Mouse (Mus musculus) E14TG2a.4 (cell line): ENCODE measurements at regions not wholly inside any gene's neighbourhood (a gene's known extent, or its start where the extent isn't known, plus 50 kb on each side); places are given as distances from the start of the nearest gene placed in this dataset.

Experiments used
- H3K27me3 ChIP-seq: 2 replicates; pipeline ENCODE4 v1.6.1; 2014; ENCODE audit warnings: low read length, control low read depth; ENCODE audit not compliant: insufficient read depth
- H3K36me3 ChIP-seq: 2 replicates; pipeline ENCODE4 v1.6.1; 2014; ENCODE audit warnings: low read length, control low read depth; ENCODE audit not compliant: insufficient read depth
- H3K4me1 ChIP-seq: replicated peaks from 2 replicates; pipeline ENCODE4 v1.6.1; 2014; ENCODE audit warnings: low read depth, low read length, control low read depth
- H3K4me3 ChIP-seq: replicated peaks from 2 replicates; pipeline ENCODE4 v1.5.1; 2014; ENCODE audit warnings: mild to moderate bottlenecking, low read length
- H3K9me3 ChIP-seq: 2 replicates; pipeline ENCODE4 v1.6.1; 2014; ENCODE audit warnings: low read length, control low read depth
- CTCF ChIP-seq: conservative IDR thresholded peaks from 2 replicates; pipeline ENCODE4 v1.5.1; 2014; ENCODE audit warnings: low read length
- NANOG ChIP-seq: IDR thresholded peaks from 2 replicates; pipeline ENCODE4 v1.6.1; 2014; ENCODE audit warnings: borderline replicate concordance, low read length, mixed read lengths
- POU5F1 ChIP-seq: IDR thresholded peaks from 2 replicates; pipeline ENCODE4 v1.6.1; 2014; ENCODE audit warnings: low read length, borderline replicate concordance

GRCm38 (mm10) chr14:29784506-29784905 is 62.8 kb upstream of the Cacna2d3 start:
- Histone ChIP-seq H3K36me3 (no peaks in the 10 kb centered on the region), H3K27me3 (no peaks in the 10 kb centered on the region), H3K4me1 (no peaks in the 10 kb centered on the region), H3K9me3 (peaks cover 8% of the 10 kb centered on the region; the same call in 1 of the 2 replicates), H3K4me3 (no peak overlapping the region)
- TF ChIP-seq POU5F1, result no peak
- TF ChIP-seq NANOG, result no peak

- H3K9me3 ChIP-seq, result peaks cover 8% of the 10 kb centered on the region; the same call in 1 of the 2 replicates
- no peak overlapping the region for H3K4me3 ChIP-seq
- H3K36me3 ChIP-seq, result no peaks in the 10 kb centered on the region
- H3K27me3 ChIP-seq, result no peaks in the 10 kb centered on the region
- TF ChIP-seq CTCF (no peak), POU5F1 (no peak), NANOG (no peak)
- no peaks in the 10 kb centered on the region for H3K4me1 ChIP-seq
Observed at GRCm38 (mm10) chr14:29786431-29786830, 64.8 kb upstream of the Cacna2d3 start.

DNA sequence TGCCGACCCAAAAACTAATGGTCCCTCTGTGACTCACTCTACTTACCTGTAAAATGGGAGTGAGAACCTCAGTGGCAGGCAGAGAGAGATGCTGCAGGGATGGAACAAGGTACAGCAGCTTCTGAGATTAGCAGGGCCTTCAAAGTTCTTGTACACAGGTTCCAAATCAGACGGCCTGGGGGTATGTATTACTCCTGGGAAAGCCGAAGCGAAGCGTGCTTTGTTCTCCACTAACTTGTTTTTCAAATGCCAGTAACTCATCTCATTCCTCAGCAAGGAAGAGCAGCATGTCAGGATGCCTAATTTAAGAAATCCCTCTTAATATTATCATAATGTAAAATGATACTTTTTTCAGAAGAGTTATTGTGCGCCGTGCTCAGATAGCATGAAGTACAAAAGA is 66.1 kb upstream of the Cacna2d3 start:
- TF ChIP-seq CTCF (no peak), POU5F1 (no peak), NANOG (no peak)
- Histone ChIP-seq H3K36me3 (no peaks in the 10 kb centered on the region), H3K9me3 (peaks cover 8% of the 10 kb centered on the region; the same call in 1 of the 2 replicates), H3K4me3 (no peak overlapping the region), H3K4me1 (no peaks in the 10 kb centered on the region), H3K27me3 (0 out of 2 replicates have a peak, but pooled peaks cover 5% of the 10 kb centered on the region)

- Histone ChIP-seq H3K36me3 (no peaks in the 10 kb centered on the region), H3K4me1 (no peaks in the 10 kb centered on the region), H3K9me3 (peaks cover 8% of the 10 kb centered on the region; the same call in 1 of the 2 replicates), H3K27me3 (0 out of 2 replicates have a peak, but pooled peaks cover 6% of the 10 kb centered on the region), H3K4me3 (no peak overlapping the region)
- TF ChIP-seq POU5F1 (no peak), NANOG (no peak), CTCF (no peak)
Observed at GRCm38 (mm10) chr14:29788351-29788750, 66.7 kb upstream of the Cacna2d3 start.

DNA sequence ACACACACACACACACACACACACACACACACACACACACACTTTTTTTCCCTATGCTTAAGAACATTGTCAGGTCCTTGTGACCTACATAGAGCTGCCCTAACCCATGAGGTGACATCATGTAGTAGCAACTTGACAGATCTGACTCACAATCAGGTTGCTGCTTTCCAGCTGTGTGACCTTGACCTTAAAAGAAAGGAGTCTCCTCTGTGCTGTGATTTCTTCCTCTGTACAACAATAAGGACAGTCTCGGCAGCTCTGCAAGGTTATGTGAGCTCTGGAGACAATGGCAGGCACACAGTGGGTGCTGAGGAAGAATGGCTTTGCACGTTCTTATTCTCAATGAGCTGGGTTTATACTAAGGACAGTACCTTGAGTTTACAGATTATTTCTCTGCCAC is 73.7 kb upstream of the Cacna2d3 start:
- TF ChIP-seq NANOG, result peak; percentile 94
- no peak for TF ChIP-seq CTCF
- TF ChIP-seq POU5F1, result no peak
- Histone ChIP-seq H3K27me3 (peaks cover 9% of the 10 kb centered on the region), H3K4me1 (peaks cover 30% of the 10 kb centered on the region), H3K4me3 (no peak overlapping the region), H3K36me3 (no peaks in the 10 kb centered on the region), H3K9me3 (no peaks in the 10 kb centered on the region)

DNA sequence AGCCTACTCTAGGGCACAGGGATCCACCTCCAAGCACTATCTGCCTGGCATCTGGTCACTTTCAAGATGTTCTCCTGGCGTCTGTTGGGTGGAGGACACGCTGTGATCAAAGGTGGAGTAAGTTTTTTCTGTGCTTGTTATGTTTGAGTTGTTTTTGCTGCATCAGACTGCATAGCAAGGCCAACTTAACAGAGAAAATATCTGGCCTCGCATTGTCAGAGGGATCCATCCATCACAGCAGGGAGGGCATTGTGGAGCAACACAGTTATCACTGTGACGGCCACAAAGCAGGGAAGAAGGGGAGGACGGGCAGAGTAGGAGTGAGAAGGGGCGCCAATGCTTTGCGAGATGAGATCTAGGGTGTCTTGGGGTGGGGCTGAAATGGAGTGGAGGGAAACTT is 74.7 kb upstream of the Cacna2d3 start:
- Histone ChIP-seq H3K9me3 (no peaks in the 10 kb centered on the region), H3K36me3 (no peaks in the 10 kb centered on the region), H3K27me3 (peaks cover 9% of the 10 kb centered on the region), H3K4me3 (no peak overlapping the region), H3K4me1 (peaks cover 30% of the 10 kb centered on the region)
- TF ChIP-seq NANOG (no peak), POU5F1 (no peak), CTCF (no peak)

DNA sequence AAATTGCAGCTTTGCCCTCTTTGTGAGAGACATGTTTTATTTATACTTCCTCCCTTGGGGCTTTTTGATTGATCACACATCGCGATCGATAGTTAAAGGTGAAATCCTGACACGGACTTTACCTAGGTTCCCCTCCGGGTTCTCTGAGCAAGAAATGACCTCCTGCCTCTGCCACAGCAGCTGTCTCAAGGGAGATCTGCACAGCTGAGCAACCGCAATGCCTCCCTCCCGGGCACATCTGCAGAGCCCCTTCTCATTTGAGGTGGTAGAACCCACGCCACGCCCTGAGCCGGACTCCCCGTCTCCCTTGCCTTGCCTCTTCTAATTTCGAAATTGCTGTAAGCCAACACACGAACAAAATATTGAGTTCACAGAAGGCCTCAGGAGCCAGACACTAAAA is 78.2 kb upstream of the Cacna2d3 start:
- no peak for TF ChIP-seq POU5F1
- TF ChIP-seq CTCF, result no peak
- TF ChIP-seq NANOG, result no peak
- Histone ChIP-seq H3K36me3 (no peaks in the 10 kb centered on the region), H3K9me3 (no peaks in the 10 kb centered on the region), H3K4me1 (peaks cover 20% of the 10 kb centered on the region), H3K27me3 (peaks cover 3% of the 10 kb centered on the region; the same call in 1 of the 2 replicates), H3K4me3 (no peak overlapping the region)

DNA sequence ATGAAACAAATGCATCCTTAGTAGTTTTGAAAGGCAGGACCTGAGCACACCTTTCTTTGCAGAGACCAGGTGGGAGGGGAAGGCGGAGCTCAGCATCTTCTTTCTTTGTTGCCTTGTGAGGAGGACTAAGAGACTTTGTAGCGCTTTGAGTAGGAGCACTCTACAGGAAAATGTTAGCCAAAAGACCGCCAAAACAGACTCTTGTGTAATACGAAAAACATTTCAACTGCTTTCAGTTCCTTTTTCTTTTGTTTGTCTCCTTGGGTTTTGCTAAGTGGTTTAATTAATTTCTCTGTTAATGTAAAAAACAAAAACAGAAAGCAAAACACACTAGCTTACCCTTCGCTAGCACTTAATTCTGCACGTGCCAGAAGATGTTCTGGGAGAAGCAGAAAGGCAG is 83.6 kb upstream of the Cacna2d3 start:
- Histone ChIP-seq H3K36me3 (no peaks in the 10 kb centered on the region), H3K9me3 (no peaks in the 10 kb centered on the region), H3K27me3 (no peaks in the 10 kb centered on the region), H3K4me1 (peaks cover 8% of the 10 kb centered on the region; the same call in 1 of the 2 replicates), H3K4me3 (no peak overlapping the region)
- TF ChIP-seq NANOG (no peak), POU5F1 (no peak), CTCF (no peak)

DNA sequence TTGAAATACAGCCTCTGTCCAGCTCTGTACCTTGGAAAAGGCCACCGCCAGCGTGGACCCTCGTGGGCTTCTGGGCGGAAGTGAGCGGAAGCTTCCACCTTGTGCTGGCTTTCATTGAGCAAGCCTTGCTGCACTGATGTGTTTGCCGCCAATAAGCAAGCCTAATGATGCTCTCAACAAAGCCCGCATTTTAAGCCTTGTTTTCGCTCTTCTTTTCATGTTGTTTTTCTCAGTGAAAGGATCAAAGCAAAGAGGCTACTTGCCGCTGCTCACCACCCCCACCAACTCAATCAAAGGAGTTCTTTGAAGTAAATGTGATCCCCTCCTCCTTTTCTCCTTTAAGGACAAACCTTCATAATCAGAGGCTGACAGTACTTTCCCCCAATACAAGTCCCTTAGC is 86.2 kb upstream of the Cacna2d3 start:
- Histone ChIP-seq H3K4me3 (no peak overlapping the region), H3K9me3 (0 out of 2 replicates have a peak, but pooled peaks cover 4% of the 10 kb centered on the region), H3K4me1 (peaks cover 8% of the 10 kb centered on the region; the same call in 1 of the 2 replicates), H3K27me3 (no peaks in the 10 kb centered on the region), H3K36me3 (no peaks in the 10 kb centered on the region)
- TF ChIP-seq POU5F1 (no peak), CTCF (no peak), NANOG (no peak)
